Mouse (Mus musculus): ENCODE measurements at regions not wholly inside any gene's neighbourhood (a gene's known extent, or its start where the extent isn't known, plus 50 kb on each side); places are given as distances from the start of the nearest gene placed in this dataset.

DNA sequence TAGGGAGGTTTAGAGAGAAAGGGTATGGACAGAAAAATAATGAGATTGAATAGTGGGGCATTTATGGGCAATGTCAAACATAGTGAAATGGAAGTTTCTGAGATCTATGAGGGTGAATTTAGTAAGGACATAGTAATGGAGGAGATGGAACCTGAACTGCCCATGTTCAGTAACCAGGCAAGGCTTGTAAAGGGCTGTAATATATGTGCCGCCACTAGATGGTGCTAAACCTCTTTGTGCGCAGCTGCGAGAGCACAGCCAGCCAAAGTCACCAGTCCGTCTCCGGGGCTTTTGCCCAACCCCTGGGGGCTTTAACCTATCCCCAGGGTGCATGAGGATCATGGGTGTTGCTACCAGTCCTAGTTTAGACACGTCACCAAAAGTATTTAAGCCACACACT is 77.7 kb upstream of the Vmn2r25 start:
- peak; percentile 7 for DNase-seq

- no peak for DNase-seq
Measured at GRCm38 (mm10) chr6:123937930-123938329, 84.7 kb upstream of the Vmn2r25 start.

DNA sequence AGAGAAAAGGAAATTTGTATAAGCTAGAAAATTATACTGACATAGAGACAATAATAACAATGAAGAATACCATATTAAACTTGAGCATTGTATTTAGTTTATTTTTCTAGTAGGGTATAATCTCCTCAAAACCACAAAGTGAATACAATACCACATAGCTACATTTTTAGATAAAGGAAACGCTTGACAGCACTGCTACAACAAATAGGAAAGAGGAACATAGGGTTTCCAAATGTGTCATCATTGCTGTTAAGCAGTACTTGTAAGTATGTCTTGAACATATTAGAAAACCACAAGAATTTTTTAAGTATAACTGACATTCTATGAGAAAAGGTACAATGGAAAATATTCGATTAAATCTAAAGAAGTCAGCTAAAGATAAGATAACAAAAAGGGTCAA is 63.0 kb upstream of the Vmn2r26 start:
- no peak for DNase-seq

GRCm38 (mm10) chr6:123971180-123971579 is 53.2 kb upstream of the Vmn2r26 start:
- DNase-seq, result no peak

Data from kidney, adult 11 months (tissue).